Mouse (Mus musculus): ENCODE results near the gene Atxn2l.

Gene Atxn2l

GRCm38 (mm10) chr7:126460623-126461399 is 42.4 kb downstream of the Atxn2l start:
- DNase-seq: no peak

GRCm38 (mm10) chr7:126458844-126459618 is 44.2 kb downstream of the Atxn2l start:
- no peak for DNase-seq

- DNase-seq: no peak
These were observed 45.0 kb downstream of the Atxn2l start for GRCm38 (mm10) chr7:126458225-126458624.

- DNase-seq: no peak
These were observed 46.6 kb downstream of the Atxn2l start for GRCm38 (mm10) chr7:126456382-126457266.

GRCm38 (mm10) chr7:126455242-126455641 is 48.0 kb downstream of the Atxn2l start:
- no peak for DNase-seq

- DNase-seq: no peak
These were observed 49.4 kb downstream of the Atxn2l start for GRCm38 (mm10) chr7:126453861-126454260.

- no peak for DNase-seq
These were observed 51.0 kb downstream of the Atxn2l start for GRCm38 (mm10) chr7:126452244-126452643.

GRCm38 (mm10) chr7:126450641-126451040 is 52.6 kb downstream of the Atxn2l start:
- DNase-seq: no peak

- DNase-seq: no peak
These were observed 53.2 kb downstream of the Atxn2l start for GRCm38 (mm10) chr7:126449991-126450390.

- no peak for DNase-seq
These were observed 54.8 kb downstream of the Atxn2l start for GRCm38 (mm10) chr7:126448481-126448880.

- DNase-seq: no peak
These were observed 57.0 kb downstream of the Atxn2l start for GRCm38 (mm10) chr7:126446217-126446616.

- no peak for DNase-seq
These were observed 58.0 kb downstream of the Atxn2l start for GRCm38 (mm10) chr7:126445104-126445815.

GRCm38 (mm10) chr7:126444536-126444935 is 58.7 kb downstream of the Atxn2l start:
- DNase-seq: no peak

- DNase-seq: no peak
These were observed 59.2 kb downstream of the Atxn2l start for GRCm38 (mm10) chr7:126443997-126444396.

Data from spleen, adult 18-20 months (tissue).